Mouse (Mus musculus) urinary bladder, postnatal 36 days (tissue): ENCODE measurements around the gene A2m.

Source experiments
- DNase-seq, 2 experiments: peaks; one replicate each; pipeline ENCODE4 v3.0.0; 2022; ENCODE audit warnings: low spot score in 2 of 2, mixed read lengths in 1 of 2

The A2m gene

DNA sequence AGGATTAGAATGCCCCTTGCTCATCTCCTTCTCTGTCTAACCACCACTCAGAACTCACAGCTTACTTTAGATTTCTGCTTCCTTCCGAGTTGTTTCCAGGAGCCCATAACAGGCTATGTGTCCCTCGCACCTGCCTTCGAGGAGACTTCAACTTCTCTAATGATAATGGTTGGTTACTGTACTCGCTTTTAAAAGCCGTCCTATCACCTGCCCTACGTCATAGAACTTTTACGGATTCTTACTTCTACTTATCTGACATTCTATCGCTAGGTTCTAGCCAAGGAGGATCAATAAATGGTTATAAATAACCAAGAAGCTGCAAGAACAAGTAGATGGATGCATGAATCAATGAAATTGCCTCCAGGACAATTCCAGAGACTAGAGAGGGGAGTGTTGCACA is at the start of gene A2m:
TSS of gene A2m (plus strand) at position 301 of the 400 bp plus-strand sequence.
- DNase-seq, result no peak

- no peak for DNase-seq
Measured at GRCm38 (mm10) chr6:121590131-121590530, 45.0 kb upstream of the A2m start.

DNA sequence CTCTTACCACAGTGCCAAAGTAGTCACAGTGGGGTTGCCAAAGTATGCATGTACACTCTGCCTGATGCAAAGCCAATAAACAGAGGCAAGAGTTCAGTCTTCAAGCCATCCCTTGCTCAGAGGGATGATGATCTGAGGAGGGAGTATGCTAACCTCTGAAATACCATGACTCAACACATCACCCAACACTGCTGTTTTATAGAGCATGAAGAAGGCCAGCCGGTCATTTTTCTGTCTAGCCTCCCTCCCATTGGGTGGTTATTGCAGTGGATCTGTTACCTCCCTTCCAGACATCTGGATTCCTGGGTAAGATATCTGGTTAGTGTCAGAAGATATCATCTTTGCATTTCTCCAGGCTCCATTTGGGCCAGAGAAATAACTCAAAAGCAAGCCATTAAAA is 34.2 kb upstream of the A2m start:
- DNase-seq, result no peak

DNA sequence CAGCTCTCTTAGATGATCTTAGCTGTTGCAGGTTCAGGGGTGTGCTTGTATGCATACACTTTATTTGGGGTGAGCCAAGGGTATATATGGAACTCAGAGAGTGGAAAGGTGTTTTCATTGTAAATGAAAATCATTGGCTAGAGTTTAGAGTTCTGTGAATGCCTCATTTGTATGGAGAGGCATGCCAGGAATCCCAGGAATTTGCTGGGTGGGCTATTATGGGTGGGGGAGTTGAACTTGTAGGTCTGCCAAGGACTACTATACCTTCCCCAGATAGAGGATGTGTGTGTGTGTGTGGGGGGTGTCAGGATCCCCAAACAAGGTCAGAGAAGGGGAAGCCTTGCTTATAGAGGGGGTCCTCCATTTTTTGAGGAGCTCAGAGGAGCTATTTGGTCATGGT is 27.3 kb upstream of the A2m start:
- no peak for DNase-seq

- no peak for DNase-seq
Measured at GRCm38 (mm10) chr6:121611796-121612195, 23.4 kb upstream of the A2m start.

- DNase-seq, result no peak
Measured at GRCm38 (mm10) chr6:121617476-121617875, 17.7 kb upstream of the A2m start.

- no peak for DNase-seq
Measured at GRCm38 (mm10) chr6:121622525-121622924, 12.7 kb upstream of the A2m start.

DNA sequence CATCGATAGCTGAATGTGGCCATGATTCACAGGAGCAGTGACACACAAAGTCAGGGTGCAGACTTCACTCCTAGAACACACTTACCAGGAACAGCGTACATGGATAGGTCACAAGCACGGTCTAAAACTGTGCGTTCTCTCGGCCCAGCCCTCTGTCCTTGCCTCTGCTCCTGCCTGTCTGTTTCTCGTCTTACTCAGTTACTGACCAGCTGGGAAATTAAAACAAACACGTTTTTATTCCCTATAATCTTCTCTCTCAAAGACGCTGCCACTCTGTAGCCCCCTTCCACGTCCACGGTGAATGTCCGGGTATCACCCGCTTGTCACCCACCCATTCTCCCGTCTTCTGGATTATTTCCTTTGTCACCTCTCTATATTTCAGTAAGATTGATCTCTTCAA is 656 bp upstream of the A2m start:
- no peak for DNase-seq

DNA sequence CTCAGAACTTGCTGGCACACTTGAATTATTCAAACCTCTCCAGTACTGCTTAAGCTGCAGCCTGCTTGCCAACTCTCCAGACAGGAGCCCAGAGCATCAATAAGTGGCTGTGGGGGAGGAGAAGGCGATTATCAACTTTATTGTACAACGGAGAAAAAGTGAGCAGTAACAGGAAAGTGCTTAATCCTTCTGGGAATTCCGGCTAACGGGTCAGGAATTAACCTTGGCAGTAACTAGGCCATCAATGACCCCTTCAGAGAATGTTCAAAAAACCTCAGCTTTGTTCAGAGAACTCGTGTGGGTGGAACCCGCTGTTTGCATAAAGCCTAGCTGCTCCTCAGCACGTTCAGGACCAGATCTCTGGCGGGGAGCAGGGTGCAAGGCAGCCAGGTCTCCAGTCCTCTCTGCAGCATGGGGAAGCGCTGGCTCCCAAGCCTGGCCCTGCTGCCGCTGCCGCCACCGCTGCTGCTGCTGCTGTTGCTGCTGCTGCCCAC is 749 bp downstream of the A2m start:
- no peak for DNase-seq

DNA sequence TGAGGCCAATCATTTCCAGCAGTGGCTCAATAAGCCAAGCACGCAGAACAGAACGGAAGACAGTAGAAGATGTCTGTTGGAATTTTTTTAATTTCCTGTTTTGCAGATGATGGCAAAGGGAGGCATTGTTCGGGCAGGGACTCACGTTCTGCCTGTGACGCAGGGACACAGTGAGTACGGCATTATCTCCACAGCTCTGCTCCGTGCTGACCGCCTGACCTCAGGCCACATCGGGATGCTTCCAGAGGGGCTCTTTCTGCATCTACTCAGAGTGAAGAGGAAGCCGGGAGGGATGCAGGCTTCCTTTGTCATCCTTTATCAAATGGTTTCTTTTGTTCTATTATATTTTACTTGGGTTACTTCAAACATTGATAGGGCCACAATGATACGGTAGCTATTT is 13.3 kb downstream of the A2m start:
- no peak for DNase-seq
